ENCODE assay signal across 9 mouse cellular contexts in the genomic region with DNA sequence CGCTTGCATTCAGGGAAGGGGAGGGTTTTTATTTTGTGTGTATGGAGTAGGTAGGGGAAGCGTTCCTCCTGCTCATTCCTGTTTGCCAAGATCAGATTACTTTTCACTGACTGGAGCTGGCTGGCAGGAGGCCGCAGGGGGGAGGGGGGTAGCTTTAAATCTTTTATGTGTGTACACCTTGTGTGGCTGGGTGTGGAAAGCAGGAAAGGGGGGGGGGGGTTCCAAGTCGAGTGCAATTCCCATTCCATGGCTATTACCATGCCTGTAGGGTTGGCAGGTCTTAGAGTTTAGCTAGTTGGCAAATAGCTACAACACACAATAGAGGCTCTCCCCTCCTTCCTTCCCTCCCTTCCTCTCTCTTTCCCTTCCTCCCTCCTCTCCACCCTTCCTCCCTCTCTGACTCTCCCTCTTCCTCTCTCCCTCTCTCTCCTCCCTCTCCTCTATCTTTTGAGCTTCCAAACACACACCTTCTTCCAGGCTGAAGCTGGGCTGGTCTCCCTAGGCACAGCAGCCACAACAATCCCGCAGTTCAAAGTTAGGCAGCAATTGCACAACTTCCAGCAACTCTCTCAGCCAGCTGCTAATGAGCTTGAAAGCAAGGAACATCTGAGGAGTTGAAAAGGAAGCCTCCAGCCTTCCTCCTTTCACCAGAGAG. TPM values are rescaled to one million over a fixed set of nuclear protein-coding genes. Genes with fewer than 3 reads are reported as not detected.
DNase-seq lines count a peak whose midpoint lies in the region; ATAC-seq and TF ChIP-seq lines count a peak whose summit lies in the region.
"Had no signal": no experiment of that assay in that cellular context is flagged by ENCODE, and none has a peak within 500 bp of the region (broad histone marks: within the 10 kb centered on the region; RNA-seq: fewer than 3 reads in every experiment).

Rassf9 (plus strand) TSS at position 416 of the 655 bp plus-strand sequence.

- TF ChIP-seq CTCF in Patski (IDR thresholded peaks at IDR 0.05), result no peak

- CTCF ChIA-PET in Patski (lab: Charles Lee), result interaction anchor here (1.0 to 2.0 kb wide), 4 partner anchors 10 to 24 kb away, joined by 3 to 6 read pairs (median 5); no protein-coding TSS in a partner anchor

- peak within 1 kb of the TSS; percentile 9; the same call in 1 of the 2 replicates for H3K4me3 ChIP-seq in embryonic facial prominence, embryonic 11.5 days (ENCODE audit: low read depth, low read length)
- H3K4me3 ChIP-seq: liver, embryonic 13.5 days had no signal

- POLR2A ChIA-PET in Patski (lab: Charles Lee), result no interaction called here

- intact Hi-C loops in heart, postnatal 10 days (cut with DNase I), result loop anchor here (5.0 kb wide), 1 partner anchor 175 kb away; no protein-coding TSS in a partner anchor

- no peaks in the 10 kb centered on the region; the same call in 1 of the 2 replicates for H3K4me1 ChIP-seq in embryonic facial prominence, embryonic 11.5 days (ENCODE audit: control insufficient read depth, insufficient read depth, low read length)
- H3K4me1 ChIP-seq: liver, embryonic 13.5 days had no signal

- H3K4me2 ChIP-seq in embryonic facial prominence, embryonic 11.5 days (ENCODE audit: low read depth, low read length), result peak within 1 kb of the TSS; percentile 23; the same call in 1 of the 2 replicates
- H3K4me2 ChIP-seq: liver, embryonic 13.5 days had no signal

- H3K27ac ChIP-seq in embryonic facial prominence, embryonic 11.5 days (replicated peaks; ENCODE audit: low read depth, low read length), result peak within 1 kb of the TSS; percentile 72
- H3K27ac ChIP-seq: liver, embryonic 13.5 days had no signal

- ATAC-seq in Patski, result peak; percentile 39
- ATAC-seq in embryonic facial prominence, embryonic 11.5 days (replicated peaks; ENCODE audit: insufficient number of reproducible peaks, low FRiP score, low TSS enrichment, low read depth), result peak; percentile 90
- no peak for ATAC-seq in monocyte, adult 5-6 weeks (replicated peaks; ENCODE audit: insufficient number of reproducible peaks, low FRiP score, low TSS enrichment, poor library complexity, severe bottlenecking)

- no peaks in the 10 kb centered on the region for H3K9me3 ChIP-seq in embryonic facial prominence, embryonic 11.5 days (replicated peaks; ENCODE audit: control insufficient read depth, low read length)
- H3K9me3 ChIP-seq: liver, embryonic 13.5 days had no signal

- in situ Hi-C loops in Patski (cut with MboI; ENCODE audit: low pct_unique_long_range_greater_than_20kb), result no loop called here

- H3K9ac ChIP-seq in embryonic facial prominence, embryonic 11.5 days (replicated peaks; ENCODE audit: low read length), result peak within 1 kb of the TSS; percentile 44
- H3K9ac ChIP-seq: liver, embryonic 13.5 days had no signal

- peaks cover 6% of the 10 kb centered on the region for H3K27me3 ChIP-seq in Patski
- H3K27me3 ChIP-seq in embryonic facial prominence, embryonic 11.5 days (ENCODE audit: control insufficient read depth, insufficient read depth, low read length), result no peaks in the 10 kb centered on the region
- H3K27me3 ChIP-seq: liver, embryonic 13.5 days had no signal

- no peak for DNase-seq in Patski (ENCODE audit: low read depth, low spot score)
- peak; percentile 73 for DNase-seq in embryonic facial prominence, embryonic 11.5 days (ENCODE audit: low spot score)
- peak; percentile 25 to 28 for DNase-seq in heart, postnatal 10 days
- peak; percentile 81 for DNase-seq in kidney, postnatal 14 days
- DNase-seq in mesoderm, embryonic 11.5 days (ENCODE audit: low read depth, low spot score), result peak; percentile 41
- no peak for DNase-seq in layer of hippocampus, postnatal 10 days (ENCODE audit: low spot score in 2 of 2)
- DNase-seq in cerebellum, adult 18-20 months, result no peak
- DNase-seq: liver, embryonic 13.5 days had no signal

- 5% methylated on average over 5 of the region's 5 CpGs for WGBS in embryonic facial prominence, embryonic 11.5 days

- H3K36me3 ChIP-seq in embryonic facial prominence, embryonic 11.5 days (replicated peaks; ENCODE audit: control insufficient read depth, insufficient read depth, low read depth, low read length), result no peaks in the 10 kb centered on the region
- H3K36me3 ChIP-seq: liver, embryonic 13.5 days had no signal

RNA-seq across cellular contexts. Expression of gene Rassf9, which starts in this region (rescaled TPM):
- polyA plus RNA-seq in Patski (2021), result 0.03 TPM
- 2.7 and 2.9 TPM in 2 replicates for polyA plus RNA-seq in embryonic facial prominence, embryonic 11.5 days (2014; fragmentation: Nextera tagmentation; extraction: Ambion mirVana)
- total RNA-seq in heart, postnatal 10 days (2021), result 10 to 100 TPM; 18.0 to 18.5 TPM
- not detected in 3 replicates for total RNA-seq in monocyte, adult 5-6 weeks (2017)
- total RNA-seq in layer of hippocampus, postnatal 10 days (2021), result 1 to 10 TPM; 4.0 to 5.6 TPM

Comparison
In these comparisons a context has a peak if more than half of its experiments do, and no peak if none do; other contexts are left out.
1. Peak in ATAC-seq in Patski; RNA of the gene not detected or under 1 TPM.
2. DNase-seq: peak in embryonic facial prominence, embryonic 11.5 days (single experiment), heart, postnatal 10 days (2 of 2), kidney, postnatal 14 days (single experiment) and mesoderm, embryonic 11.5 days (single experiment); none in Patski (single experiment), layer of hippocampus, postnatal 10 days (0 of 2) and cerebellum, adult 18-20 months (0 of 2).